Mouse (Mus musculus): ENCODE measurements at regions not wholly inside any gene's neighbourhood (a gene's known extent, or its start where the extent isn't known, plus 50 kb on each side); places are given as distances from the start of the nearest gene placed in this dataset.

DNA sequence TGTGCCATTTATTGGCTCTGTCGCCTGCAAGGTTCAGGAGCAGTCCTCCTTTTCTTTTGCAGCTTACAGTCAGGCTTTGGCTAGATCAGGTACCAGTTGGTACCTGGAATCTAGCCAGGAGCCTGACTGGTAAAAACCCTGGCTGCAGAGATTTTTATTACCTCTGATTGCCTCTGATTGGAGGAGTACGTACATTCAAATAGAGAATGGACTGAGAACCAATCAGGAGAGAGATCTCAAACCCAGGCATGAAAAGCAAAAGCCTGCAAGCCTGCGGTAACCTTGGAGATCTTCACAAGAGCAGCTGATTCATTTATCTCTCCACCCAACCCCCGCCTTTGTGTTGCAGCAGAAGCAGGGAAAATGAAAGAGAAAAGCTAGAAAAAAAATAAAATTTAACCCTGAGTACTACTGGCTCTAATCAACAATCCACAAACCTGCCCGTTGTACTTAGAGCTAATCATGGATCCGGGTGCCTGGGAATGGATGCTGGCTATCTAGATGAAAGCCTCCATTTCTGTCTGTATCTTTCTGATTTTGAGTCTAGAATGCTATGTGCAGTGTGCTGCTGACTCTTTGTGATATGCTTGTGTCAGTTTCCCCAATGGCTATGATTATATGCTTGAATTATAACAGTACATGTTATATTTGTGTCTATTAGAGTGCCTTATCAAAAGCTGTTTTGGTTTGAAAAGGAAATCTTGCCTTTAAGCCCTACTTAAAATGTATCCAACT, 406.2 kb upstream of the Ndn start:
- DNase-seq (ENCODE audit: low spot score in 2 of 2), result peak; percentile 61 to 74

DNA sequence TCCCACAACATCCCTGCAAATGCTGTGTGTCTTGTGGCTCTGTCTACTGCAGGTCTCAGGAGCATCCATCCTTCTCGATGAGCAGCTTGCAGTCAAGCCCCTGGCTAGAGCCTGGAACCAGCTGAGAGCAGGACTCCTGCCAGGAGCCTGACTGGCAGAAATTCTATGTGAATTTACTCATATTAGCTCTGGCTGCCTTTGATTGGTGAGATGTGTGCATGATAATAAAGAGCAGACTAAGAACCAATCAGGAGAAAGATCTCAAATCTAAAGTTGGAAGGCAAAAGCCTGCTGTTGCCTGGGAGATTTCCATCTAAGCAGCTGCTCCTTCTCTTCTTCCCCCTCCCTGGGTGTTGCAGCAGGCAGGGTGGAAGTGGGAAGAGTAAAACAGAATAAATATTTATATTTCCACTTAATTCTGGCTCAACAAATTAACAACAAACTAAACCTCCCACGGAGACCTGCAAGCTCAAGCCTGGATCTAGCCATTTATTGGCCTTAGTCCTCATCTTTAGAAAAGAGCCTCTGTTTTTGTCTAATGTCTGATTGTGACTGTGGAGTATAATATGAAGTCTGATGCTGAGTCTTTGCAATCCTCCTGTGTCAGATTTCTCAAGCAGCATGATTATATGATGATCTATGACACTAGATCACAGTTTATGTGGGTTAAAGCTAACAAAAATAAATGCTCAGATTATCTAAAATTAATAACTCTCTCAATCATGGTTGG, 364.0 kb upstream of the Ndn start:
- peak; percentile 70 to 74 for DNase-seq (ENCODE audit: low spot score in 2 of 2)

DNA sequence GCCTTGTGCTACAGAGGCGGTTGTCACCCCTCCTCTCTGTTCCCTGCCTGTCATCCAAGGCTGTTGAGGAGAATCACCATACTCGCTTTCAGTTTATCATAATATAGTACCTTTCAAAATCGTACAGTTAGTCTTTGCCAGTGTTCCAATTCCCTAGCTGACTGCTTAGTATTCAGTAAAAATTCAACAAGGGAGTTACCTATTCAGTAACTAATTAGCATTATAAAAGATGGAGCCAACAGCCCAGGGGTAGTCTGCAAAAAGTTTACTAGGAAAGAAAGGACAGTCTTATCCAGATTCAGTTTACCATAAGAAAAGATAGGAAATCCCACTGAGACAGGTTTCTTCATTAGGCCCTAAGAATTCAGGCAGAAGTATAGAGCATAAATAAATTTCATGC, 319.7 kb upstream of the Ndn start:
- DNase-seq (ENCODE audit: low spot score in 2 of 2), result no peak

DNA sequence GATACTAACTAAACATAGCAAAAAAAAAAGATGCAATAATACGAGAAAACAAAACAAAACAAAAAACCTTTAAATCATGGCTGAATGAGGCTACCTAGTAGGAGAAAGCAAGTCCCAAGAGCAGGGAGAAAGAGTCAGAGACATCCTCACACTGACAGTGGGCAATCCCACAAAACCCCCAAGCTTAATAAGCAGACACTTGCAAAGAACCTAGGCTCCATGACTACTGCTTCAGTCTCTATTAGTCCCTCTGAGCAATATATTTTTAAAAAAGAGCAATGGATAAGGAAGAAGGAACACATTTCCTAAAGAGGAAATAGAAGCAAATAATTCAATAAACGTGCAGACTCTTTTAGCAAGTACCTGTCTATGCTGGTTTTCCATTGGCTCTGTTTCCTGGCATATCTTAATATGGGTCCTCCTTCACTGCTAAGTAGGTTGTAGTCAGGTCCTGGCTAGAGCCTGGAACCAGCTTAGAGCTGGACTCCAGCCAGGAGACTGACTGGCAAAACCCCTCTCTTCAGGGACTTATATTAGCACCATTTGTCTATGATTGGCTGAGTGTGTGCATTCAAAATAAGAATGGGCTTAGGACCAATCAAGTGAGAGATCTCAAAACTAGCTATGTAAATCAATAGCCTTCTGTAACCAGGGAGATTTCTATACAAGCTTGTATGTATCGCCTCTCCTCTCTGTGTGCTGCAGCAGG, 300.5 kb upstream of the Ndn start:
- DNase-seq (ENCODE audit: low spot score in 2 of 2), result peak; percentile 4 to 29

DNA sequence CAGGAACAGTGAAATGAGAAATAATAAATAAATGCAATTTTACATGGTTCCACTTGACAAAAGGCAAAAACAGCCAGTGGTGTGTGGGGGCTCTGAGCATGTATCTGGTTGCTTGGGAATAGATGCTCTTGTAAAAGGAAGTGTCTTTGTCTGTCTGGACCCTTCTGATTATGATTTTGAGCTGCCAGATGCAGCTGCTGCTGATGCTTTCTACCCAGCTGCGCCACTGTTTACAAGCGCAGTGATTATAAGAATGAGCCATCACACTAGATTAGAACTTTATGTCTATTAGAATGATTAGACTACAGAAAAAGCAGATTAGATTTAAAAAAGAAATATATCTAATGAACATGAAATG, 299.9 kb upstream of the Ndn start:
- DNase-seq (ENCODE audit: low spot score in 2 of 2), result no peak

DNA sequence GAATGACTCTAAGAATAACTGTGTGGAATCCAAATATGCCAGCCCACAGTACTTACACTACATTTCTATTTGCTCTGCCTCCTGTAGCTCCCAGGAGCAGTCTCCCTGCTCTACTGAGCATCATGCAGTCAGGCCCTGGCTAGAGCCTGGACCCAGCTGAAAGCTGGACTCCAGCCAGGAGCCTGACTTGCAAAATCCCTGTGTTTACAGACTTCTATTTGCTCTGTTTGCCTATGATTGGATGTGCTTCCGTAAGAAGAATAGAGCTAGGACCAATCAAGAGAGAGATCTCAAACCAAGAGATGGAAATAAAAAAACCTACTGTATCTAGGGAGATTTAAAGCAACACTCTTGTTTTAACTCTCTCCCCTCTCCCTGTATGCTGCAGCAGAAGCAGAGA, 267.8 kb upstream of the Ndn start:
- no peak for DNase-seq (ENCODE audit: low spot score in 2 of 2)

DNA sequence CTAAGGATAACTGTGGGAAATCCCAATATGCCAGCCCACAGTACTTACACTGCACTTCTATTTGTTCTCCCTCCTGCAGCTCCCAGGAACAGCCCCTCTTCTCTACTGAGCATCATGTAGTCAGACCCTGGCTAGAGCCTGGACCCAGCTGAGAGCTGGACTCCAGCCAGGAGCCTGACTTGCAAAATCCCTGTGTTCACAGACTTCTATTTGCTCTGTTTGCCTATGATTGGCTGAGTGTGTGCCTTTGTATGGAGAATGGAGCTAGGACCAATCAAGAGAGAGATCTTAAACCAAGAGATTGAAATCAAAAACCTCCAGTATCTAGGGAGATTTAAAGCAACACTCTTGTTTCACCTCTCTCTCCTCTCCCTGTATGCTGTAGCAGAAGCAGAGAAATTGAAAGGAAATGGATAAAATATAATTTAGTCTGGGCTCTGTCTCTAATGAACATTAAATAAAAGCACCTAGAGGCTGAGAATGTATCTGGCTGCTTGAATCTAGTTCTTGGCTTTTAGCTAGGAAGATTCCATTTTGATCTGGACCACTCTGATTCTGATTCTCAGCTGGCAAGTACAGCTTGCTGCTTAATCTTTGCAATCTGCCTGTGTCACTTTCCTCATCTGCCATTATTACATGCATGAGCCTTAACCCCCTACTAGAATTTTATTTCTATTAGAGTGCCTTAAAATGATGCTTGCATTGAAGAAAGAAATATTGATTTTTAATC, 261.1 kb upstream of the Ndn start:
- DNase-seq (ENCODE audit: low spot score in 2 of 2), result peak; percentile 3 to 7
